Mouse (Mus musculus) heart, postnatal 25 days (tissue): ENCODE data around the gene Olfr373. TPM values are rescaled to one million over a fixed set of nuclear protein-coding genes. Genes with fewer than 3 reads are reported as not detected.
"Not testable (repeated sequence)": the region's sequence is repeated elsewhere in the genome, so short reads cannot be mapped to it uniquely, and the experiment has no call there.

Experiments
- DNase-seq: peaks from one replicate; pipeline ENCODE4 v3.0.0; 2022; ENCODE audit warnings: low spot score
- intact Hi-C: fragments of 180-260 bp; cut with DNase I; formaldehyde crosslinking; loops from one replicate; pipeline ENCODE4 v1.15.1; 2025
- total RNA-seq, 2 experiments: library from RNA; stranded (reverse); gene quantifications; 2 replicates each; pipeline ENCODE4 v1.2.3; 2021

The Olfr373 gene
- not detected for total RNA-seq

GRCm38 (mm10) chr8:72082877-72083276 lies at the start of gene Olfr373:
Gene Olfr373 (plus strand): TSS chr8:72083177.
- intact Hi-C loops, DNase-seq: not testable (repeated sequence)

- intact Hi-C loops, result loop anchor here (10.0 kb wide), 1 partner anchor 906 kb away; no protein-coding TSS in a partner anchor
These were observed 42.1 kb upstream of the Olfr373 start, which contains the start of gene Olfr372 for GRCm38 (mm10) chr8:72040918-72041317. Gene Olfr372 (plus strand): TSS chr8:72041218.

GRCm38 (mm10) chr8:72042493-72042892 lies 40.5 kb upstream of the Olfr373 start:
- intact Hi-C loops, result loop anchor here (10.0 kb wide), 1 partner anchor 908 kb away; no protein-coding TSS in a partner anchor

More at GRCm38 (mm10) chr8:72040918-72041317, 42.1 kb upstream of the Olfr373 start, which contains the start of gene Olfr372:
- not testable (repeated sequence) for DNase-seq

GRCm38 (mm10) chr8:72054633-72055032 lies 28.3 kb upstream of the Olfr373 start:
- intact Hi-C loops, result loop anchor here (2.0 kb wide), 1 partner anchor 40 kb away; no protein-coding TSS in a partner anchor
- DNase-seq, result not testable (repeated sequence)

More at GRCm38 (mm10) chr8:72042493-72042892, 40.5 kb upstream of the Olfr373 start:
- no peak for DNase-seq

- DNase-seq, intact Hi-C loops: not testable (repeated sequence)
These were observed 25.3 kb upstream of the Olfr373 start for GRCm38 (mm10) chr8:72057643-72058042.

GRCm38 (mm10) chr8:72066819-72067399 lies 16.1 kb upstream of the Olfr373 start:
- intact Hi-C loops, DNase-seq: not testable (repeated sequence)

GRCm38 (mm10) chr8:72084744-72085143 lies 1.8 kb downstream of the Olfr373 start:
- intact Hi-C loops, result no loop called here

GRCm38 (mm10) chr8:72087611-72088010 lies 4.6 kb downstream of the Olfr373 start:
- DNase-seq, intact Hi-C loops: not testable (repeated sequence)

More at GRCm38 (mm10) chr8:72084744-72085143, 1.8 kb downstream of the Olfr373 start:
- DNase-seq, result no peak

- intact Hi-C loops, result not testable (repeated sequence)
These were observed 13.7 kb downstream of the Olfr373 start for GRCm38 (mm10) chr8:72096721-72097120.

GRCm38 (mm10) chr8:72099377-72100103 lies 16.6 kb downstream of the Olfr373 start:
- intact Hi-C loops, result loop anchor here (1.0 kb wide), 1 partner anchor 97 kb away; no protein-coding TSS in a partner anchor
- not testable (repeated sequence) for DNase-seq

More at GRCm38 (mm10) chr8:72096721-72097120, 13.7 kb downstream of the Olfr373 start:
- DNase-seq, result not testable (repeated sequence)

- DNase-seq, result no peak
- intact Hi-C loops, result no loop called here
These were observed 22.2 kb downstream of the Olfr373 start for GRCm38 (mm10) chr8:72105165-72105564.

GRCm38 (mm10) chr8:72106740-72107139 lies 23.8 kb downstream of the Olfr373 start, which contains the start of gene Olfr374:
Gene Olfr374 (plus strand): TSS chr8:72107040.
- no peak for DNase-seq
- intact Hi-C loops, result no loop called here

- DNase-seq, result no peak
- intact Hi-C loops, result no loop called here
These were observed 27.9 kb downstream of the Olfr373 start for GRCm38 (mm10) chr8:72110876-72111275.

GRCm38 (mm10) chr8:72112486-72112885 lies 29.5 kb downstream of the Olfr373 start:
- intact Hi-C loops, result no loop called here
- no peak for DNase-seq

- no peak for DNase-seq
- intact Hi-C loops, result no loop called here
These were observed 32.2 kb downstream of the Olfr373 start for GRCm38 (mm10) chr8:72115202-72115601.

GRCm38 (mm10) chr8:72118616-72119015 lies 35.6 kb downstream of the Olfr373 start:
- no peak for DNase-seq
- intact Hi-C loops, result no loop called here

- DNase-seq, intact Hi-C loops: not testable (repeated sequence)
These were observed 38.5 kb downstream of the Olfr373 start for GRCm38 (mm10) chr8:72121486-72121885.

- intact Hi-C loops, result no loop called here
- no peak for DNase-seq
These were observed 39.0 kb downstream of the Olfr373 start for GRCm38 (mm10) chr8:72121997-72122396.

GRCm38 (mm10) chr8:72127834-72128233 lies 44.9 kb downstream of the Olfr373 start:
- DNase-seq, result no peak
- intact Hi-C loops, result no loop called here

GRCm38 (mm10) chr8:72131251-72131650 lies 48.3 kb downstream of the Olfr373 start:
- no peak for DNase-seq
- intact Hi-C loops, result no loop called here

GRCm38 (mm10) chr8:72131901-72132300 lies 48.9 kb downstream of the Olfr373 start:
- intact Hi-C loops, result no loop called here
- DNase-seq, result no peak
